Mouse (Mus musculus) limb, embryonic 15.5 days (tissue): ENCODE measurements around the gene Vmn2r85. TPM values are rescaled to one million over a fixed set of nuclear protein-coding genes. Genes with fewer than 3 reads are reported as not detected.
"Not testable (repeated sequence)": the region's sequence is repeated elsewhere in the genome, so short reads cannot be mapped to it uniquely, and the experiment has no call there.

Experiments
- ATAC-seq: fragments of 200-750 bp; cut with Nextera tagmentation; 2 replicates; pipeline ENCODE4 v1.8.0; 2017; ENCODE audit warnings: low read depth, moderate TSS enrichment; ENCODE audit not compliant: insufficient number of reproducible peaks, low FRiP score, low TSS enrichment
- H3K27ac ChIP-seq: fragments of 300-500 bp; sonication (generic); 2 replicates; pipeline ENCODE4 v1.5.1; 2015; ENCODE audit warnings: moderate library complexity, mild to moderate bottlenecking, inconsistent platforms
- H3K27me3 ChIP-seq: fragments of 300-500 bp; sonication (generic); 2 replicates; pipeline ENCODE4 v1.6.1; 2015; ENCODE audit warnings: inconsistent platforms
- H3K36me3 ChIP-seq: fragments of 300-500 bp; sonication (generic); 2 replicates; pipeline ENCODE4 v1.6.1; 2015; ENCODE audit warnings: inconsistent platforms
- H3K4me1 ChIP-seq: fragments of 300-500 bp; sonication (generic); 2 replicates; pipeline ENCODE4 v1.6.1; 2015; ENCODE audit warnings: inconsistent platforms
- H3K4me2 ChIP-seq: fragments of 300-500 bp; sonication (generic); 2 replicates; pipeline ENCODE4 v1.6.1; 2015; ENCODE audit warnings: mild to moderate bottlenecking, inconsistent platforms
- H3K4me3 ChIP-seq: fragments of 300-500 bp; sonication (generic); 2 replicates; pipeline ENCODE4 v1.5.1; 2015; ENCODE audit warnings: mild to moderate bottlenecking, inconsistent platforms
- H3K9ac ChIP-seq: fragments of 300-500 bp; sonication (generic); 2 replicates; pipeline ENCODE4 v1.6.1; 2015; ENCODE audit warnings: inconsistent platforms
- H3K9me3 ChIP-seq: fragments of 300-500 bp; sonication (generic); 2 replicates; pipeline ENCODE4 v1.6.1; 2016; ENCODE audit warnings: inconsistent platforms
- WGBS: fragments of 180-500 bp; shearing (Covaris S2); methylation state at CpG from one replicate; pipeline ENCODE4 v1.1.7; 2015; 5-methylcytosine and 5-hydroxymethylcytosine counted together
- polyA plus RNA-seq: library from polyadenylated mRNA; unstranded; fragments of >200 nt; fragmentation: Nextera tagmentation; extraction: Ambion mirVana; gene quantifications from 2 replicates; pipeline ENCODE4 v1.2.1, GENCODE M21; 2015

Vmn2r85 gene
- polyA plus RNA-seq: not detected in 2 replicates

- H3K4me2 ChIP-seq, H3K9me3 ChIP-seq, H3K36me3 ChIP-seq, H3K4me1 ChIP-seq, H3K4me3 ChIP-seq, H3K27ac ChIP-seq, H3K9ac ChIP-seq, H3K27me3 ChIP-seq, ATAC-seq: not testable (repeated sequence)
Measured at GRCm38 (mm10) chr10:130429603-130430002, at the start of gene Vmn2r85. Gene Vmn2r85, minus strand, starts transcription at chr10:130429703.

GRCm38 (mm10) chr10:130470311-130470760 is 40.8 kb upstream of the Vmn2r85 start:
- Histone ChIP-seq H3K9ac (peak overlapping the region; percentile 47), H3K4me2 (peak overlapping the region; percentile 87), H3K36me3 (no peaks in the 10 kb centered on the region), H3K4me3 (peak overlapping the region; percentile 48), H3K4me1 (no peaks in the 10 kb centered on the region; the same call in 1 of the 2 replicates), H3K27me3 (no peaks in the 10 kb centered on the region), H3K27ac (0 out of 2 replicates have a peak overlapping the region, but pooled peaks have one; percentile 22), H3K9me3 (no peaks in the 10 kb centered on the region)
- ATAC-seq: peak; percentile 84
- 2% methylated on average over 36 of the region's 36 CpGs for WGBS

GRCm38 (mm10) chr10:130455950-130456349 is 26.4 kb upstream of the Vmn2r85 start, which contains the start of gene Vmn2r86:
Gene Vmn2r86, minus strand, starts transcription at chr10:130456050.
- H3K27ac ChIP-seq, H3K9me3 ChIP-seq, ATAC-seq, H3K4me2 ChIP-seq, H3K27me3 ChIP-seq, H3K36me3 ChIP-seq, H3K4me3 ChIP-seq, H3K9ac ChIP-seq, H3K4me1 ChIP-seq: not testable (repeated sequence)
- WGBS: 90% methylated on average over 1 of the region's 1 CpGs

- H3K4me1 ChIP-seq: no peaks in the 10 kb centered on the region
- no peak for ATAC-seq
- no peak overlapping the region for H3K4me2 ChIP-seq
- no peak overlapping the region for H3K27ac ChIP-seq
- no peaks in the 10 kb centered on the region for H3K9me3 ChIP-seq
- H3K36me3 ChIP-seq: no peaks in the 10 kb centered on the region
- no peak overlapping the region for H3K9ac ChIP-seq
- no peaks in the 10 kb centered on the region for H3K27me3 ChIP-seq
- H3K4me3 ChIP-seq: no peak overlapping the region
- WGBS: 90% methylated on average over 21 of the region's 21 CpGs
Measured at GRCm38 (mm10) chr10:130444776-130445175, 15.3 kb upstream of the Vmn2r85 start.

- not testable (repeated sequence) for H3K9ac ChIP-seq, H3K4me2 ChIP-seq, H3K4me1 ChIP-seq, ATAC-seq, H3K27ac ChIP-seq, H3K36me3 ChIP-seq, H3K27me3 ChIP-seq, H3K4me3 ChIP-seq, H3K9me3 ChIP-seq
- 84% methylated on average over 11 of the region's 11 CpGs for WGBS
Measured at GRCm38 (mm10) chr10:130434185-130434898, 4.8 kb upstream of the Vmn2r85 start.

- WGBS: 70% methylated on average over 2 of the region's 2 CpGs
- H3K36me3 ChIP-seq, H3K9me3 ChIP-seq, H3K27me3 ChIP-seq, H3K4me3 ChIP-seq, H3K4me2 ChIP-seq, ATAC-seq, H3K27ac ChIP-seq, H3K9ac ChIP-seq, H3K4me1 ChIP-seq: not testable (repeated sequence)
Measured at GRCm38 (mm10) chr10:130422368-130422767, 7.1 kb downstream of the Vmn2r85 start.

- no peaks in the 10 kb centered on the region for H3K36me3 ChIP-seq
- H3K4me3 ChIP-seq: no peak overlapping the region
- no peaks in the 10 kb centered on the region for H3K9me3 ChIP-seq
- no peaks in the 10 kb centered on the region for H3K4me1 ChIP-seq
- no peak overlapping the region for H3K27ac ChIP-seq
- 74% methylated on average over 3 of the region's 3 CpGs for WGBS
- H3K4me2 ChIP-seq: no peak overlapping the region
- no peak overlapping the region for H3K9ac ChIP-seq
- no peaks in the 10 kb centered on the region for H3K27me3 ChIP-seq
- no peak for ATAC-seq
Measured at GRCm38 (mm10) chr10:130420401-130420800, 9.1 kb downstream of the Vmn2r85 start.

- H3K27ac ChIP-seq, H3K4me2 ChIP-seq, H3K9ac ChIP-seq, H3K9me3 ChIP-seq, H3K27me3 ChIP-seq, H3K4me1 ChIP-seq, ATAC-seq, H3K36me3 ChIP-seq, H3K4me3 ChIP-seq: not testable (repeated sequence)
- 61% methylated on average over 2 of the region's 2 CpGs for WGBS
Measured at GRCm38 (mm10) chr10:130419954-130420353, 9.5 kb downstream of the Vmn2r85 start.

GRCm38 (mm10) chr10:130416352-130416751 is 13.2 kb downstream of the Vmn2r85 start:
- H3K27ac ChIP-seq, H3K36me3 ChIP-seq, H3K9me3 ChIP-seq, H3K9ac ChIP-seq, H3K4me2 ChIP-seq, ATAC-seq, H3K27me3 ChIP-seq, H3K4me3 ChIP-seq, H3K4me1 ChIP-seq: not testable (repeated sequence)

GRCm38 (mm10) chr10:130412167-130412698 is 17.3 kb downstream of the Vmn2r85 start:
- not testable (repeated sequence) for H3K4me1 ChIP-seq, H3K27me3 ChIP-seq, H3K4me2 ChIP-seq, H3K9me3 ChIP-seq, H3K4me3 ChIP-seq, H3K9ac ChIP-seq, H3K36me3 ChIP-seq, H3K27ac ChIP-seq
- 72% methylated on average over 20 of the region's 35 CpGs for WGBS
- peak; percentile 55; the same call in 1 of the 2 replicates for ATAC-seq

GRCm38 (mm10) chr10:130394232-130394631 is 35.3 kb downstream of the Vmn2r85 start, which contains the start of gene Vmn2r84:
Gene Vmn2r84, minus strand, starts transcription at chr10:130394332.
- H3K9ac ChIP-seq: no peak within 1 kb of the TSS
- H3K4me3 ChIP-seq: no peak within 1 kb of the TSS
- H3K36me3 ChIP-seq: no peaks in the 10 kb centered on the region
- H3K4me2 ChIP-seq: no peak within 1 kb of the TSS
- H3K27ac ChIP-seq: no peak within 1 kb of the TSS
- H3K9me3 ChIP-seq: no peaks in the 10 kb centered on the region
- H3K4me1 ChIP-seq: no peaks in the 10 kb centered on the region
- ATAC-seq: no peak
- no peaks in the 10 kb centered on the region for H3K27me3 ChIP-seq

GRCm38 (mm10) chr10:130375145-130375544 is 54.4 kb downstream of the Vmn2r85 start:
- H3K9ac ChIP-seq: no peak overlapping the region
- WGBS: 79% methylated on average over 2 of the region's 2 CpGs
- H3K36me3 ChIP-seq: no peaks in the 10 kb centered on the region
- H3K4me1 ChIP-seq: no peaks in the 10 kb centered on the region
- ATAC-seq: no peak
- H3K27ac ChIP-seq: no peak overlapping the region
- no peak overlapping the region for H3K4me2 ChIP-seq
- H3K9me3 ChIP-seq: no peaks in the 10 kb centered on the region
- no peaks in the 10 kb centered on the region for H3K27me3 ChIP-seq
- no peak overlapping the region for H3K4me3 ChIP-seq
